Mouse (Mus musculus): ENCODE data around the gene Sh3rf1. TPM values are rescaled to one million over a fixed set of nuclear protein-coding genes. Genes with fewer than 3 reads are reported as not detected.

The Sh3rf1 gene
- polyA plus RNA-seq, 1 experiment from 2014 or later, result 30.7 TPM

DNA sequence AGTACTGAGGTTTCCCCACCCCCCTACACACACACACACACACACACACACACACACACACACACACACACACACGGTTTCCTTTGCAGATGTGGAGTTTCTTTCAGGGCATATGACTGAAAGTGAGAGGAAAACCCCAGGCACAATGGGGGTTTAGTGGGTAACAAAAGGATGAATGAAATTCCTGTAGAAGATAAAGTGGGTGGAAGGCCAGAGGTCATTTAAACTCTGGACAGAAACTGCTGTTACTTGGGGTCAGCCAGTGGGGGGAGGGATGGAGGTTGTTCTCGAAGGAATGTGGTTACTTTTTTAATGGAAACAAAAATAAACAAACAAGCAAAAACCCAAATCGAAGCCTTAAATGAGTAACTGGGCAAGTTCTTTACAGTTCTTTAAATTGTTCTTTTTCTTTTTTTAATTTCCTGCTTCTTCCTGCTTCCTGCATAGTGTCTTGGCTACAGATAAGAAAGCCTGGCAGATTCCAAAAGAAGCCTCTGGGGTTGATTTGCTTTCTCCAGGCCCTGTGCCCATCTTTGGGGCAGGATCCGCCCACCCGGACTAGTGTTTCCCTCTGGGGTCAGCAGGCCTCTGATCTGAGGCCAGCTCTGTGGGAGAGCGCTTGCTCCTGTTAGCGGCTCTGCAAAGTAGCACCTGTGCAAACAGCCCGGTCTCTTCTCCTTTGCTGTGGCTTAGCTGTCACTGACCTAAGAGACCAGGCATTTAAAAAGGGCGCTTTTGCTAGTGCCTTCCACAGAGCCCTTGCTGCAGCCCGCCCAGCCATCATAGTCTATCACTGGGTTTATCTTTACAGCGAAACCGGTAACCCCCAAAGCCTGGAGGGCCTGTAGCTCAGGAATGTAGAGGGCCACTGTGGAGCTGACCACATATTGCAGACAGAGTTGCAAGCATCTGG lies 59.8 kb downstream of the Sh3rf1 start:
- Histone ChIP-seq H3K4me2 (no peak overlapping the region), H3K27me3 (replicated peaks) (no peaks in the 10 kb centered on the region), H3K4me1 (peaks cover 6% of the 10 kb centered on the region), H3K36me3 (replicated peaks) (no peaks in the 10 kb centered on the region), H3K9ac (no peak overlapping the region), H3K27ac (no peak overlapping the region), H3K9me3 (no peaks in the 10 kb centered on the region), H3K4me3 (no peak overlapping the region)
- ATAC-seq (replicated peaks), result peak; percentile 28; the same call in 1 of the 2 replicates
- 10% methylated on average over 12 of the region's 12 CpGs for WGBS

- Histone ChIP-seq H3K4me3 (no peak overlapping the region), H3K9me3 (no peaks in the 10 kb centered on the region), H3K36me3 (replicated peaks) (no peaks in the 10 kb centered on the region), H3K9ac (no peak overlapping the region), H3K4me2 (no peak overlapping the region), H3K27me3 (replicated peaks) (no peaks in the 10 kb centered on the region), H3K4me1 (peaks cover 14% of the 10 kb centered on the region), H3K27ac (no peak overlapping the region)
- no peak for ATAC-seq (replicated peaks)
- whole genome bisulfite sequencing, result 77% methylated on average over 7 of the region's 7 CpGs
Measured at GRCm38 (mm10) chr8:61285896-61286295, 62.2 kb downstream of the Sh3rf1 start.

GRCm38 (mm10) chr8:61286394-61286793 lies 62.7 kb downstream of the Sh3rf1 start:
- Histone ChIP-seq H3K27me3 (replicated peaks) (no peaks in the 10 kb centered on the region), H3K4me3 (no peak overlapping the region), H3K9ac (no peak overlapping the region), H3K4me1 (peaks cover 14% of the 10 kb centered on the region), H3K27ac (no peak overlapping the region), H3K36me3 (replicated peaks) (no peaks in the 10 kb centered on the region), H3K9me3 (no peaks in the 10 kb centered on the region), H3K4me2 (no peak overlapping the region)
- no peak for ATAC-seq (replicated peaks)
- 86% methylated on average over 7 of the region's 7 CpGs for WGBS

GRCm38 (mm10) chr8:61286795-61287385 lies 63.2 kb downstream of the Sh3rf1 start:
- H3K4me1 ChIP-seq, result peaks cover 14% of the 10 kb centered on the region
- no peaks in the 10 kb centered on the region for H3K27me3 ChIP-seq (replicated peaks)
- no peak overlapping the region for H3K9ac ChIP-seq
- H3K27ac ChIP-seq, result no peak overlapping the region
- H3K36me3 ChIP-seq (replicated peaks), result no peaks in the 10 kb centered on the region
- H3K9me3 ChIP-seq, result no peaks in the 10 kb centered on the region
- no peak overlapping the region for H3K4me2 ChIP-seq
- no peak for ATAC-seq (replicated peaks)
- 80% methylated on average over 14 of the region's 14 CpGs for WGBS
- no peak overlapping the region for H3K4me3 ChIP-seq

GRCm38 (mm10) chr8:61288006-61288566 lies 64.4 kb downstream of the Sh3rf1 start:
- no peaks in the 10 kb centered on the region for H3K9me3 ChIP-seq
- 70% methylated on average over 11 of the region's 11 CpGs for whole genome bisulfite sequencing
- H3K36me3 ChIP-seq (replicated peaks), result no peaks in the 10 kb centered on the region
- no peak overlapping the region for H3K4me2 ChIP-seq
- no peaks in the 10 kb centered on the region for H3K27me3 ChIP-seq (replicated peaks)
- peak; percentile 44 for ATAC-seq (replicated peaks)
- H3K4me3 ChIP-seq, result no peak overlapping the region
- no peak overlapping the region for H3K27ac ChIP-seq
- H3K4me1 ChIP-seq, result peaks cover 14% of the 10 kb centered on the region
- no peak overlapping the region for H3K9ac ChIP-seq

DNA sequence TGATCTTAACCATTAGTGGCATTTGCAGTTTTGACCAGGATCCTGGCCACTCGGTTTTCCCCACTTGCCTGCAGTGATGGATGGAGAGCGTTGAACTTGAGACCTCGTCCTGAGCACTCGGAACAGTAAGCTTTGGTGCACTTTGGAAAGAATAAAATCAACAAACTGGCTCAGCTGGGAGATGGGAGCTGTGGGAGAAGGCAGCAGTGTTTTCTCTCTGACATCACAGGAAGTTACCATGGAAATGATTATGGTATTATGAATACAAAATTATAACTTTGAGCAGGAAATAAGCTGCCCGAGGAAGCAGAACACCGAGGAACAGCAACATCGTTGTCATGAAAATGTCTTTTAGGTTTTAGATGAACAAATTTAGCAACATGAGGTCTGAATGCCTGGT lies 65.0 kb downstream of the Sh3rf1 start:
- ATAC-seq (replicated peaks), result no peak
- no peak overlapping the region for H3K4me2 ChIP-seq
- peaks cover 11% of the 10 kb centered on the region for H3K4me1 ChIP-seq
- WGBS, result 67% methylated on average over 7 of the region's 7 CpGs
- H3K9ac ChIP-seq, result no peak overlapping the region
- no peak overlapping the region for H3K27ac ChIP-seq
- no peak overlapping the region for H3K4me3 ChIP-seq
- H3K36me3 ChIP-seq (replicated peaks), result no peaks in the 10 kb centered on the region
- no peaks in the 10 kb centered on the region for H3K9me3 ChIP-seq
- H3K27me3 ChIP-seq (replicated peaks), result no peaks in the 10 kb centered on the region

DNA sequence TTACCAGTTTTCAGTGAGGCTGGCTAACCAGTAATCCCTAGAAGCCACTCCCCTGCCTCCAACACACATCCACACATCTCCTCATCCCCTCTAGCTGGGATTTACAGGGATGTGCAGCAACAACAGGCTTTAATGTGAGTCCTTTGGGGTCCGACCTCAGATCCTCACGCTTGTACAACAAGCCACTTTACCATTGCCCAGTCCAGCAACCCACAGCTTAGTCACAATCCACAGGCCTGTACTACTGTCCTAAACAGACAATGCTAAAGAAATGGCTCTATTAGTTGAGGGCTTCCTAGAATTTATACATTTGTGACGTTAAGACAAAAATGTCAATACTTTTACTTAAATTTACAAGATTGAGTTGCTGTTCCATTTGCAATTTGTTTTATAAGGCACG lies 71.4 kb downstream of the Sh3rf1 start:
- Histone ChIP-seq H3K9ac (no peak overlapping the region), H3K27me3 (replicated peaks) (no peaks in the 10 kb centered on the region), H3K4me1 (peaks cover 26% of the 10 kb centered on the region), H3K27ac (peak overlapping the region; percentile 35; the same call in 1 of the 2 replicates), H3K9me3 (no peaks in the 10 kb centered on the region), H3K4me2 (peak overlapping the region; percentile 35), H3K36me3 (replicated peaks) (no peaks in the 10 kb centered on the region), H3K4me3 (no peak overlapping the region)
- 25% methylated on average over 4 of the region's 4 CpGs for WGBS
- ATAC-seq (replicated peaks), result peak; percentile 57

- peak; percentile 89 for ATAC-seq (replicated peaks)
- H3K4me2 ChIP-seq, result peak overlapping the region; percentile 35
- no peak overlapping the region for H3K4me3 ChIP-seq
- no peaks in the 10 kb centered on the region for H3K36me3 ChIP-seq (replicated peaks)
- peak overlapping the region; percentile 35; the same call in 1 of the 2 replicates for H3K27ac ChIP-seq
- H3K4me1 ChIP-seq, result peaks cover 26% of the 10 kb centered on the region
- H3K9ac ChIP-seq, result no peak overlapping the region
- 12% methylated on average over 12 of the region's 12 CpGs for WGBS
- no peaks in the 10 kb centered on the region for H3K27me3 ChIP-seq (replicated peaks)
- H3K9me3 ChIP-seq, result no peaks in the 10 kb centered on the region
Measured at GRCm38 (mm10) chr8:61295441-61295840, 71.8 kb downstream of the Sh3rf1 start.

- ATAC-seq (replicated peaks), result no peak
- no peak overlapping the region for H3K4me2 ChIP-seq
- H3K36me3 ChIP-seq (replicated peaks), result no peaks in the 10 kb centered on the region
- no peak overlapping the region for H3K9ac ChIP-seq
- WGBS, result 63% methylated on average over 4 of the region's 4 CpGs
- H3K27me3 ChIP-seq (replicated peaks), result no peaks in the 10 kb centered on the region
- no peak overlapping the region for H3K4me3 ChIP-seq
- peaks cover 30% of the 10 kb centered on the region for H3K4me1 ChIP-seq
- no peaks in the 10 kb centered on the region for H3K9me3 ChIP-seq
- no peak overlapping the region; the same call in 1 of the 2 replicates for H3K27ac ChIP-seq
Measured at GRCm38 (mm10) chr8:61298828-61299227, 75.2 kb downstream of the Sh3rf1 start.

GRCm38 (mm10) chr8:61301298-61302028 lies 77.8 kb downstream of the Sh3rf1 start:
- Histone ChIP-seq H3K4me2 (no peak overlapping the region), H3K9me3 (no peaks in the 10 kb centered on the region), H3K36me3 (replicated peaks) (no peaks in the 10 kb centered on the region), H3K27ac (no peak overlapping the region), H3K9ac (no peak overlapping the region), H3K27me3 (replicated peaks) (no peaks in the 10 kb centered on the region), H3K4me1 (peaks cover 9% of the 10 kb centered on the region; the same call in 1 of the 2 replicates), H3K4me3 (no peak overlapping the region)
- WGBS, result 50% methylated on average over 18 of the region's 18 CpGs
- 0 out of 2 replicates have a peak, but pooled peaks have one; percentile 34 for ATAC-seq (replicated peaks)

DNA sequence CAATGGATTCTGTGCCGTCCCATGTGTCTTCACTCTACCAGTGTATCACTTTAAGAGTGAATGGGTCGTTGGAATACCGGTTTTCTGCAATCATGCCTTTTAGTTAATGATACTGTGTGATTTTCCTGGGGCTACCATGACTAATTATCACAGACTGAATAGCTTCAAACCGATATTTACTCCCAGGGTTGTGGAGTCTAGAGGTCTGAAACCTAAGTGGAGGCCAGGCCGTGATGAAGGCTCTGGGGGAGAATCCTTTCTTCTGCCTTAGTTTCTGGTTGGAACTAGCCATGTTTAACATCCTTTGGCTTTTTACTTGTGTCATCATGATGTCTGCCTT lies 78.3 kb downstream of the Sh3rf1 start:
- WGBS, result 67% methylated on average over 5 of the region's 5 CpGs
- no peaks in the 10 kb centered on the region for H3K27me3 ChIP-seq (replicated peaks)
- H3K27ac ChIP-seq, result no peak overlapping the region
- H3K9ac ChIP-seq, result no peak overlapping the region
- H3K4me2 ChIP-seq, result no peak overlapping the region
- H3K9me3 ChIP-seq, result no peaks in the 10 kb centered on the region
- H3K4me3 ChIP-seq, result no peak overlapping the region
- no peak for ATAC-seq (replicated peaks)
- H3K36me3 ChIP-seq (replicated peaks), result no peaks in the 10 kb centered on the region
- peaks cover 9% of the 10 kb centered on the region; the same call in 1 of the 2 replicates for H3K4me1 ChIP-seq
